ENCODE assay signal across 21 mouse cellular contexts in the genomic region with DNA sequence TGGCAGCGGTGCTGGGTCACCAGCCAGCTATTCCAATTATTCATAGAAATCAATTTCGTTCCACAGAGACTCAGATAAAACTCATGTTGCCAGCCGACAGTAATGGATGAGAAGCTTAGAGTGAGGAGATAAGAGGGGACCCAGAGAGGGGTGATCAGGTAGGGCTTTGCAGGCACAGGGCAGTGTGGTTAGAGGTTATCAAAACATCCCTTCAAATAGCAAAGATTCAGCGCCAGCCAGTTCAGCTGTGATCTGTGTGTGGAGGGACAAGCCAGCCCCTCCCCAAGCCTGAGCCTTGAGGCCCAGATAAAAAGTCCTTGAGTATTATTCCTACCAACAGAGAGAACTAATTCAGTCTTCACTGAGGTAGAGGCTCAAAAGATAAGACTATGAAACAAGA. TPM values are rescaled to one million over a fixed set of nuclear protein-coding genes. Genes with fewer than 3 reads are reported as not detected.
DNase-seq lines count a peak whose midpoint lies in the region; ATAC-seq and TF ChIP-seq lines count a peak whose summit lies in the region.
"Had no signal": no experiment of that assay in that cellular context is flagged by ENCODE, and none has a peak within 500 bp of the region (broad histone marks: within the 10 kb centered on the region; RNA-seq: fewer than 3 reads in every experiment).

No protein-coding gene starts in this region.

- H3K4me2 ChIP-seq in heart, embryonic 15.5 days, result no peak overlapping the region
- no peak overlapping the region for H3K4me2 ChIP-seq in stomach, embryonic 14.5 days (replicated peaks; ENCODE audit: low read depth, low read length)
- H3K4me2 ChIP-seq in stomach, postnatal 0 days (replicated peaks; ENCODE audit: low read depth), result no peak overlapping the region
- H3K4me2 ChIP-seq: embryonic facial prominence, embryonic 12.5 days; forebrain, embryonic 15.5 days; kidney, embryonic 15.5 days; limb, embryonic 15.5 days; lung, embryonic 15.5 days; midbrain, embryonic 15.5 days had no signal

- H3K4me1 ChIP-seq in heart, embryonic 15.5 days (replicated peaks), result peaks cover 29% of the 10 kb centered on the region
- no peaks in the 10 kb centered on the region for H3K4me1 ChIP-seq in stomach, embryonic 14.5 days (ENCODE audit: control insufficient read depth, insufficient read depth, low read length)
- no peaks in the 10 kb centered on the region for H3K4me1 ChIP-seq in stomach, postnatal 0 days (replicated peaks; ENCODE audit: control insufficient read depth, insufficient read depth)
- H3K4me1 ChIP-seq: forebrain, embryonic 15.5 days; limb, embryonic 15.5 days; lung, embryonic 15.5 days; midbrain, embryonic 15.5 days had no signal

- no peak for TF ChIP-seq CTCF in stomach, postnatal 0 days (IDR thresholded peaks at IDR 0.05; ENCODE audit: low read depth)

- no peaks in the 10 kb centered on the region for H3K9me3 ChIP-seq in heart, embryonic 15.5 days (replicated peaks)
- H3K9me3 ChIP-seq in stomach, embryonic 14.5 days (ENCODE audit: control insufficient read depth, low read depth, low read length), result no peaks in the 10 kb centered on the region
- no peaks in the 10 kb centered on the region for H3K9me3 ChIP-seq in stomach, postnatal 0 days (ENCODE audit: control insufficient read depth, low read length)
- H3K9me3 ChIP-seq: embryonic facial prominence, embryonic 12.5 days; forebrain, embryonic 15.5 days; G1E; kidney, embryonic 15.5 days; limb, embryonic 15.5 days; lung, embryonic 15.5 days; midbrain, embryonic 15.5 days had no signal

- no peaks in the 10 kb centered on the region for H3K27me3 ChIP-seq in heart, embryonic 15.5 days
- no peaks in the 10 kb centered on the region for H3K27me3 ChIP-seq in stomach, embryonic 14.5 days (ENCODE audit: control insufficient read depth, insufficient read depth, low read length)
- no peaks in the 10 kb centered on the region for H3K27me3 ChIP-seq in stomach, postnatal 0 days (ENCODE audit: control insufficient read depth, insufficient read depth, low read length)
- H3K27me3 ChIP-seq: forebrain, embryonic 15.5 days; lung, embryonic 15.5 days; midbrain, embryonic 15.5 days had no signal

- H3K36me3 ChIP-seq in heart, embryonic 15.5 days, result no peaks in the 10 kb centered on the region
- no peaks in the 10 kb centered on the region for H3K36me3 ChIP-seq in stomach, embryonic 14.5 days (ENCODE audit: control insufficient read depth, insufficient read depth, low read length)
- no peaks in the 10 kb centered on the region for H3K36me3 ChIP-seq in stomach, postnatal 0 days (ENCODE audit: control insufficient read depth, insufficient read depth, low read length)
- H3K36me3 ChIP-seq: embryonic facial prominence, embryonic 12.5 days; forebrain, embryonic 15.5 days; G1E; kidney, embryonic 15.5 days; limb, embryonic 15.5 days; lung, embryonic 15.5 days; midbrain, embryonic 15.5 days had no signal

- no peak overlapping the region for H3K4me3 ChIP-seq in heart, embryonic 15.5 days
- no peak overlapping the region for H3K4me3 ChIP-seq in stomach, embryonic 14.5 days (ENCODE audit: low read depth, low read length)
- H3K4me3 ChIP-seq in stomach, postnatal 0 days (ENCODE audit: low read depth, low read length), result no peak overlapping the region
- H3K4me3 ChIP-seq: embryonic facial prominence, embryonic 12.5 days; forebrain, embryonic 15.5 days; kidney, embryonic 15.5 days; limb, embryonic 15.5 days; lung, embryonic 15.5 days; midbrain, embryonic 15.5 days had no signal

- peak overlapping the region; percentile 10; the same call in 1 of the 2 replicates for H3K27ac ChIP-seq in heart, embryonic 15.5 days
- no peak overlapping the region for H3K27ac ChIP-seq in stomach, embryonic 14.5 days (ENCODE audit: low read length)
- no peak overlapping the region for H3K27ac ChIP-seq in stomach, postnatal 0 days (replicated peaks)
- H3K27ac ChIP-seq: embryonic facial prominence, embryonic 12.5 days; forebrain, embryonic 15.5 days; kidney, embryonic 15.5 days; limb, embryonic 15.5 days; lung, embryonic 15.5 days; midbrain, embryonic 15.5 days had no signal

- DNase-seq in adrenal gland, adult (ENCODE audit: inconsistent age in 2 of 2, low spot score in 1 of 2), result peak; percentile 33 to 79
- DNase-seq in adrenal gland, postnatal 4 days (ENCODE audit: low spot score in 2 of 2), result no peak
- no peak for DNase-seq in heart, postnatal 14 days
- no peak for DNase-seq in stomach, postnatal 0 days (ENCODE audit: low spot score)
- no peak for DNase-seq in adipocyte (ENCODE audit: low spot score)
- no peak for DNase-seq in cerebellum, adult 18-20 months
- DNase-seq: cerebellum, postnatal 14 days; gastrocnemius, postnatal 36 days; layer of hippocampus, postnatal 36 days; spleen, adult 18-20 months had no signal

- peak; percentile 52 for ATAC-seq in heart, embryonic 15.5 days (replicated peaks; ENCODE audit: insufficient number of reproducible peaks, insufficient read depth, low FRiP score, low read depth)
- peak; percentile 42; the same call in 1 of the 2 replicates for ATAC-seq in stomach, embryonic 14.5 days (ENCODE audit: insufficient number of reproducible peaks, insufficient read depth, low FRiP score, low read depth)
- no peak for ATAC-seq in stomach, postnatal 0 days (ENCODE audit: low FRiP score, low TSS enrichment)
- ATAC-seq: CD4-positive, CD25-positive, alpha-beta regulatory T cell, adult 4 months; forebrain, embryonic 15.5 days; midbrain, embryonic 15.5 days had no signal

- TF ChIP-seq EP300 in stomach, postnatal 0 days (optimal IDR thresholded peaks at IDR 0.05), result no peak

- no peak overlapping the region for H3K9ac ChIP-seq in heart, embryonic 15.5 days
- no peak overlapping the region for H3K9ac ChIP-seq in stomach, embryonic 14.5 days (replicated peaks; ENCODE audit: low read depth, low read length)
- H3K9ac ChIP-seq in stomach, postnatal 0 days (ENCODE audit: low read length), result no peak overlapping the region
- H3K9ac ChIP-seq: embryonic facial prominence, embryonic 12.5 days; forebrain, embryonic 15.5 days; kidney, embryonic 15.5 days; limb, embryonic 15.5 days; lung, embryonic 15.5 days; midbrain, embryonic 15.5 days had no signal

- WGBS in heart, embryonic 15.5 days, result 9% methylated on average over 4 of the region's 4 CpGs
- WGBS in stomach, embryonic 14.5 days, result 19% methylated on average over 4 of the region's 4 CpGs
- 32% methylated on average over 4 of the region's 4 CpGs for whole genome bisulfite sequencing in stomach, postnatal 0 days

- intact Hi-C loops in heart, postnatal 14 days (cut with DNase I), result no loop called here

RNA-seq across cellular contexts. Expression of gene Trabd2b, which starts 49.1 kb away (rescaled TPM):
- total RNA-seq in adrenal gland, postnatal 4 days (2021), result 1 to 10 TPM; 1.9 to 7.2 TPM
- 2.4 and 2.9 TPM in 2 replicates for polyA plus RNA-seq in heart, embryonic 15.5 days (2015; fragmentation: Nextera tagmentation; extraction: Ambion mirVana)
- total RNA-seq in heart, postnatal 14 days (2021), result 10 to 100 TPM; 42.2 to 50.0 TPM
- polyA plus RNA-seq in stomach, embryonic 14.5 days (2014; fragmentation: Nextera tagmentation; extraction: Ambion mirVana), result 0.93 and 0.98 TPM in 2 replicates
- 0.59 and 0.61 TPM in 2 replicates for polyA plus RNA-seq in stomach, postnatal 0 days (2015; fragmentation: Nextera tagmentation; extraction: Ambion mirVana)
- total RNA-seq: neutrophil, adult 5-6 weeks had no signal
- polyA plus RNA-seq: CD4-positive, CD25-positive, alpha-beta regulatory T cell, adult 4 months; G1E had no signal

Comparison
In these comparisons a context has a peak if more than half of its experiments do, and no peak if none do; other contexts are left out.
1. DNase-seq: peak in adrenal gland, adult (2 of 2); none in adrenal gland, postnatal 4 days (0 of 2), heart, postnatal 14 days (0 of 2), stomach, postnatal 0 days (single experiment), adipocyte (single experiment) and cerebellum, adult 18-20 months (0 of 2).